Mouse (Mus musculus) heart, postnatal 0 days (tissue): ENCODE measurements around the gene Nol3.
A peak's percentile ranks its signal among the peaks of the same experiment; 100 is the strongest.

Experiments
- CTCF ChIP-seq: IDR thresholded peaks from 2 replicates; pipeline ENCODE4 v1.5.1; 2016; ENCODE audit warnings: antibody characterized with exemption, control low read depth, low read depth
- EP300 ChIP-seq: IDR thresholded peaks from 2 replicates; pipeline ENCODE4 v1.6.1; 2016; ENCODE audit warnings: antibody characterized with exemption, low read depth

- TF ChIP-seq CTCF: peak; percentile 45
- no peak for TF ChIP-seq EP300
These were observed 3.0 kb downstream of the Nol3 start for GRCm38 (mm10) chr8:105278911-105279334.
